8 mouse cellular contexts compared by ENCODE assay signal in the genomic region with DNA sequence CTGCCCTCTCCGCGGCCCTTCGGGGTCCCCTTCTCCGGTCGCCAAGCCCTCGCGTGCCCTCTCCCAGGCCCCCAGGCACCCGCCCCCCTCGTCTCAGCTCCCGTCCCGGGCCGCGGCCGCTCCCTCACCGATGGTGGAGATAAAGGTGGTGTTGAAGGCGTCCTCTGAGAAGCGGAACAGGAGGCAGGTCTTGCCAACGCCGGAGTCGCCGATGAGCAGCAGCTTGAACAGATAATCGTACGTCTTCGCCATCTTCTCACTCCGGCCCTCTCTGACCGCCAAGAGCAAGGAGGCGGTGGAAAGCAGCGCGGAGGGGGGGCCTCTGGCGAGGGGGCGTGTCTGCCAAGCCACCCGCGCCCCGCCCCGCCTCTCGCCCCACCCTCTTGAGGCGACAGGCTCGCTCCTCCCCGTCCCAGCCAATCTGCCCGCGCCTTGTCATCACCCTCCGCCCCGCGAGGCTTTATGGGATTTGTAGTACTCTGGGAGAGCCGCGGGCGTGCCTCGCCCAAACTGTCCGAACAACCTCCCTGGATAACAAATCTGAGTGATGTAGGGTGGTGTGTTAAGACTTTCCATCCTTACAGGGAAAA. TPM values are rescaled to one million over a fixed set of nuclear protein-coding genes. Genes with fewer than 3 reads are reported as not detected.
DNase-seq lines count a peak whose midpoint lies in the region; ATAC-seq and TF ChIP-seq lines count a peak whose summit lies in the region.

TSS of gene Rab8b (minus strand) at position 306 of the 590 bp plus-strand sequence.

- H3K4me2 ChIP-seq in hindbrain, embryonic 13.5 days, result peak within 1 kb of the TSS; percentile 74

- CTCF ChIA-PET in Patski (lab: Charles Lee), result interaction anchor here (2.7 kb wide), 1 partner anchor 19 kb away, joined by 16 read pairs; no protein-coding TSS in a partner anchor

- peak; percentile 59 for DNase-seq in Patski (ENCODE audit: low read depth, low spot score)
- peak; percentile 98 to 99 for DNase-seq in cerebellum, postnatal 14 days
- peak; percentile 89 to 93 for DNase-seq in frontal cortex, postnatal 14 days (ENCODE audit: low spot score in 2 of 2)
- DNase-seq in layer of hippocampus, postnatal 25 days (ENCODE audit: extremely low spot score in 1 of 2, low spot score in 1 of 2), result peak; percentile 83 to 89
- DNase-seq in lung, postnatal 25 days (ENCODE audit: low spot score), result peak; percentile 96
- DNase-seq in retina, embryonic 14.5 days (ENCODE audit: low spot score), result peak; percentile 98
- peak; percentile 98 for DNase-seq in thymus, postnatal 4 days

- H3K36me3 ChIP-seq in hindbrain, embryonic 13.5 days, result no peaks in the 10 kb centered on the region

- TF ChIP-seq CTCF in Patski (IDR thresholded peaks at IDR 0.05), result no peak

- peak within 1 kb of the TSS; percentile 91 for H3K9ac ChIP-seq in hindbrain, embryonic 13.5 days

- in situ Hi-C loops in Patski (cut with MboI; ENCODE audit: low pct_unique_long_range_greater_than_20kb), result no loop called here

- WGBS in hindbrain, embryonic 13.5 days, result 1% methylated on average over 49 of the region's 49 CpGs

- POLR2A ChIA-PET in Patski (lab: Charles Lee), result interaction anchor here (0.5 to 0.7 kb wide), 2 partner anchors 15 to 348 kb away, joined by 3 to 4 read pairs; no protein-coding TSS in a partner anchor

- H3K4me1 ChIP-seq in hindbrain, embryonic 13.5 days (replicated peaks), result peaks cover 34% of the 10 kb centered on the region

- ATAC-seq in Patski, result peak; percentile 87
- peak; percentile 99 for ATAC-seq in hindbrain, embryonic 13.5 days (ENCODE audit: low FRiP score)

- H3K27me3 ChIP-seq in Patski, result no peaks in the 10 kb centered on the region
- H3K27me3 ChIP-seq in hindbrain, embryonic 13.5 days, result no peaks in the 10 kb centered on the region

- H3K4me3 ChIP-seq in hindbrain, embryonic 13.5 days, result peak within 1 kb of the TSS; percentile 87

- no peaks in the 10 kb centered on the region for H3K9me3 ChIP-seq in hindbrain, embryonic 13.5 days

- H3K27ac ChIP-seq in hindbrain, embryonic 13.5 days, result peak within 1 kb of the TSS; percentile 94

RNA-seq across cellular contexts. Expression of gene Rab8b, which starts in this region (rescaled TPM):
- polyA plus RNA-seq in Patski (2021), result 21.8 TPM
- 37.6 and 38.4 TPM in 2 replicates for polyA plus RNA-seq in hindbrain, embryonic 13.5 days (2015; fragmentation: Nextera tagmentation; extraction: Ambion mirVana)
- total RNA-seq in layer of hippocampus, postnatal 25 days (2021), result 10 to 100 TPM; 40.7 to 46.4 TPM

Comparison
In these comparisons a context has a peak if more than half of its experiments do, and no peak if none do; other contexts are left out.
1. Peak in every context shown above with its lines: DNase-seq, ATAC-seq, H3K4me3 ChIP-seq and H3K27ac ChIP-seq.